Mouse (Mus musculus) intestine, postnatal 0 days (tissue): ENCODE results near the gene Metap1. TPM values are rescaled to one million over a fixed set of nuclear protein-coding genes. Genes with fewer than 3 reads are reported as not detected.
A peak's percentile ranks its signal among the peaks of the same experiment; 100 is the strongest.

Experiments
- ATAC-seq: fragments of 200-750 bp; cut with Nextera tagmentation; 2 replicates; pipeline ENCODE4 v1.8.0; 2017; ENCODE audit warnings: mild to moderate bottlenecking, moderate TSS enrichment, moderate library complexity
- H3K27ac ChIP-seq: fragments of 300-500 bp; sonication (generic); 2 replicates; pipeline ENCODE4 v1.5.1; 2014; ENCODE audit warnings: mild to moderate bottlenecking, low read depth, low read length, moderate library complexity
- H3K27me3 ChIP-seq: fragments of 300-500 bp; sonication (generic); replicated peaks from 2 replicates; pipeline ENCODE4 v1.6.1; 2014; ENCODE audit warnings: low read length, mixed read lengths; ENCODE audit not compliant: control insufficient read depth, insufficient read depth
- H3K36me3 ChIP-seq: fragments of 300-500 bp; sonication (generic); 2 replicates; pipeline ENCODE4 v1.6.1; 2014; ENCODE audit warnings: mild to moderate bottlenecking, moderate library complexity; ENCODE audit not compliant: control insufficient read depth, insufficient read depth
- H3K4me1 ChIP-seq: fragments of 300-500 bp; sonication (generic); replicated peaks from 2 replicates; pipeline ENCODE4 v1.6.1; 2014; ENCODE audit warnings: antibody characterized with exemption, low read length, mixed read lengths; ENCODE audit not compliant: control insufficient read depth, insufficient read depth
- H3K4me2 ChIP-seq: fragments of 300-500 bp; sonication (generic); replicated peaks from 2 replicates; pipeline ENCODE4 v1.6.1; 2014; ENCODE audit warnings: low read depth, mild to moderate bottlenecking, moderate library complexity
- H3K4me3 ChIP-seq: fragments of 300-500 bp; sonication (generic); 2 replicates; pipeline ENCODE4 v1.5.1; 2014; ENCODE audit warnings: low read depth, low read length
- H3K9ac ChIP-seq: fragments of 300-500 bp; sonication (generic); 2 replicates; pipeline ENCODE4 v1.6.1; 2014; ENCODE audit warnings: mild to moderate bottlenecking, low read depth, low read length
- H3K9me3 ChIP-seq: fragments of 300-500 bp; sonication (generic); 2 replicates; pipeline ENCODE4 v1.6.1; 2016; ENCODE audit warnings: mixed run types; ENCODE audit not compliant: control insufficient read depth
- CTCF ChIP-seq: sonication (generic); IDR thresholded peaks from 2 replicates; pipeline ENCODE4 v1.5.1; 2016; ENCODE audit warnings: low read depth, mild to moderate bottlenecking, control low read depth, antibody characterized with exemption, moderate library complexity
- WGBS: fragments of 180-500 bp; shearing (Covaris S2); extraction: QIAGEN DNeasy Blood & Tissue Kit; methylation state at CpG from one replicate; pipeline ENCODE4 v1.1.7; 2014; 5-methylcytosine and 5-hydroxymethylcytosine counted together
- polyA plus RNA-seq: library from polyadenylated mRNA; unstranded; fragments of >200 nt; fragmentation: Nextera tagmentation; extraction: Ambion mirVana; gene quantifications from 2 replicates; pipeline ENCODE4 v1.2.1, GENCODE M21; 2015

The Metap1 gene
- polyA plus RNA-seq, result 29.0 and 29.6 TPM in 2 replicates

DNA sequence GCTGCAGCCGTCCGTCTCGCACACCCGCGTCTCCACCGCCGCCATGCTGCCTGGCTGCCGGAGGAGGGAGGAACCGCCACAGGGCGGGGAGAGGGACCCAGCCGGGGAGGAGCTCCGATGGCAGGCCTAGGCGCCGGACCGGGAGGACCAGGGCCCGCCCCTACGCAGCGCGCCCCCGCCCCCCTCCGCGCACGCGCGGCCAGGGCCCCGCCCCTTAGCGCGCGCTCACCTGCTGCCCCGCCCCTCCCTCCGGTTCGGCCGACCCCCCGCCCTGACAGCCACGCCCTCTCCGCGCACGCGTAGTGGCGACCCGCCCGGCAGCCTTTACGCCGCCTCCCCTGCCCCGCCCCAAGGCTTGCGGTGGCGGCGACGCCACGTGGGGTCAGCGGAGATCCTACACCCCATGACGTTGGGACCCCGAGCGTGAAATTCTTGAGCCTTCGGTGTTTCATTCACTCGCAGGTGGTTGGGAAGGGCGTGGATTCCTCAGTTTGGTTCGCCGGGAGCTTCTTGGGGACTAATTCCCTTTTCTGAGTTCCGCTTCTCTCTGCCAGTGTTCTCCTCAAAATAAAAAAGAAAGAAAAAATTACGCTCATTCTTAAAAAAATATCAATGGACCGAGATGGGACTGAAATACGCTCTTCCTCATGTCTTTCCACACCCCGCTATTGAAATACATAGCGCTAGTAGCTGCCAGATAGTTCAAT is at the start of gene Metap1:
Gene Metap1 (minus strand): TSS at position 189 of the 707 bp plus-strand sequence.
- WGBS, result under 1% methylated on average over 34 of the region's 65 CpGs

DNA sequence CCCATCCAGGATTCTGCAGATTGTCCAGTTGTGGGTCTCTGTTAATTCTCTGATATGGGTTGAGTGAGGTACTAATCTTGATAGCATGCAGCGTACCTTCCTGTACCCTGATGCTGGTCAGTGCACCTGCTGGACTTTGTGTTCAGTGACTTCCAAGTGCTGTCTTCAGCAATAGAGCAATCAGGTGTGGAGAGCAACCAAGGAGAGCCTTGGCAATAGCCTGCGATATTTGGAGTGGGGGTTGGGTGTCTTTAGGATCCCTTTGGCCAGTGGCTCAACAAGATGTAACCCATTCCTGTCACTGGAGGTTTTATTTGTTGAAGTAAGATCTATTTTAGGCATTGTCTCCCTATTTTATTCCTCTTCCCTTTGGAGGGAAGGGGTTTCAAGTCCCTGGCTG is 46.7 kb upstream of the Metap1 start:
- no peaks in the 10 kb centered on the region for H3K36me3 ChIP-seq
- WGBS, result 69% methylated on average over 2 of the region's 2 CpGs

More for the DNA sequence above, at the start of gene Metap1:
- TF ChIP-seq CTCF, result peak; percentile 35; the same call in 1 of the 2 replicates
- 0 out of 2 replicates have a peak, but pooled peaks cover 5% of the 10 kb centered on the region for H3K36me3 ChIP-seq
- H3K4me2 ChIP-seq, result peak within 1 kb of the TSS; percentile 84
- peak within 1 kb of the TSS; percentile 86 for H3K9ac ChIP-seq
- no peaks in the 10 kb centered on the region for H3K27me3 ChIP-seq
- H3K9me3 ChIP-seq, result no peaks in the 10 kb centered on the region
- H3K4me3 ChIP-seq, result peak within 1 kb of the TSS; percentile 96
- no peaks in the 10 kb centered on the region for H3K4me1 ChIP-seq
- H3K27ac ChIP-seq, result peak within 1 kb of the TSS; percentile 73
- peak; percentile 99 for ATAC-seq

DNA sequence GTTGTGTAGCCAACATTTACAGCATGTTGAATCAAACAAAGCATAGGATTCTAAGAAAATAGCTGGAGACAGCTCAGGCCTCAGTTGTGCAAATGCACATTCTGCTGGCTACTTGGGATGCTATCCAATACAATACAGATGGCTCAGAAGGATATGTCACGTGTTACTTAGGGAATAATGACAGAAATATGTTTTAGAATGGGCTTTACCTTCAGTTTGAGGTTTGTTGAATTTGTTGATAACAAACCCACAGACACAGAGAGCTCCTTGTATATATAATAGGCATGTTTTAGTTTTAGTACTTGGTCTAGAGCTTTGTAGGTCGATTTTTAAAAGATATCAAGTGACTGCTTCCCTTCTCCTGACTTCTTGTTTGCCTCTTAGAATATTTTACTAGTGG is 43.4 kb upstream of the Metap1 start:
- Histone ChIP-seq H3K36me3 (no peaks in the 10 kb centered on the region), H3K4me1 (no peaks in the 10 kb centered on the region), H3K9me3 (no peaks in the 10 kb centered on the region), H3K27me3 (no peaks in the 10 kb centered on the region), H3K9ac (no peak overlapping the region), H3K27ac (no peak overlapping the region), H3K4me3 (no peak overlapping the region), H3K4me2 (no peak overlapping the region)
- ATAC-seq, result no peak
- WGBS, result 47% methylated on average over 2 of the region's 2 CpGs
- TF ChIP-seq CTCF, result no peak

More for the DNA sequence above, 46.7 kb upstream of the Metap1 start:
- Histone ChIP-seq H3K27ac (no peak overlapping the region), H3K4me3 (no peak overlapping the region), H3K9me3 (no peaks in the 10 kb centered on the region), H3K27me3 (no peaks in the 10 kb centered on the region), H3K9ac (no peak overlapping the region), H3K4me1 (no peaks in the 10 kb centered on the region), H3K4me2 (no peak overlapping the region)
- no peak for TF ChIP-seq CTCF
- no peak for ATAC-seq

DNA sequence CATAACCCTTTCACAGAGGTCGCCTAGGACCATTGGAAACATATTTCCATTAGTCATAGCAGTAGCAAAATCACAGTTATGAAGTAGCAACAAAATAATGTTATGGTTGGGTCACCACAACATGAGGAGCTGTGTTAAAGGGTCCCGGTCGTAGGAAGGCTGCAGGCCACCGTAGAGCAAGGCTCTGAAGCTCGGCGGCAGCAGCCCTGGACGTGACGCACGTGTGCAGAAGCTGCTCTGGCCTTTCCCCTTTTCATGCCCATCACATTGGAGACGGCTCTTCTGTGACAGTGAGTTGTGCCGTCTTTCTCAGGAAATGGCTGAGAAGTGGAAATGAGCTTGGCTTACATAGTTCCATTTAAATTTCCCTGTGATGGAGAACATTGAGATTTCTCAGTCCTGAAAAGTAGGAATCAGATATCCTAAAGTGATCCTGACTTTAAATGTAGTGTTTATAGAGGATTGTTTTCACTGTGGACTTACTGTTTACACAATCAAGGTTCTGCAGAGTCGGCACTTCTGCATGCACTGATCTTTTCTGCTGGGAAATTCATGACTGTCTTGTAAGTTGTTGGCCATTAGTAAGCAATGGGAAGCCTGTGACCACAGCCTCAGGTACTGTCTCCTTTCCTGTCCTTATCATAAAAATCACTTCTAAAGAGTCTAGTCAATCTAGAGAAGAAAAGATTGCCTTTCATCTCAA is 42.3 kb upstream of the Metap1 start:
- H3K4me3 ChIP-seq, result no peak overlapping the region
- H3K9ac ChIP-seq, result no peak overlapping the region
- no peak overlapping the region for H3K4me2 ChIP-seq
- 48% methylated on average over 12 of the region's 12 CpGs for WGBS
- TF ChIP-seq CTCF, result no peak
- H3K9me3 ChIP-seq, result no peaks in the 10 kb centered on the region
- ATAC-seq, result no peak
- no peak overlapping the region for H3K27ac ChIP-seq
- no peaks in the 10 kb centered on the region for H3K4me1 ChIP-seq
- H3K36me3 ChIP-seq, result no peaks in the 10 kb centered on the region
- H3K27me3 ChIP-seq, result no peaks in the 10 kb centered on the region

DNA sequence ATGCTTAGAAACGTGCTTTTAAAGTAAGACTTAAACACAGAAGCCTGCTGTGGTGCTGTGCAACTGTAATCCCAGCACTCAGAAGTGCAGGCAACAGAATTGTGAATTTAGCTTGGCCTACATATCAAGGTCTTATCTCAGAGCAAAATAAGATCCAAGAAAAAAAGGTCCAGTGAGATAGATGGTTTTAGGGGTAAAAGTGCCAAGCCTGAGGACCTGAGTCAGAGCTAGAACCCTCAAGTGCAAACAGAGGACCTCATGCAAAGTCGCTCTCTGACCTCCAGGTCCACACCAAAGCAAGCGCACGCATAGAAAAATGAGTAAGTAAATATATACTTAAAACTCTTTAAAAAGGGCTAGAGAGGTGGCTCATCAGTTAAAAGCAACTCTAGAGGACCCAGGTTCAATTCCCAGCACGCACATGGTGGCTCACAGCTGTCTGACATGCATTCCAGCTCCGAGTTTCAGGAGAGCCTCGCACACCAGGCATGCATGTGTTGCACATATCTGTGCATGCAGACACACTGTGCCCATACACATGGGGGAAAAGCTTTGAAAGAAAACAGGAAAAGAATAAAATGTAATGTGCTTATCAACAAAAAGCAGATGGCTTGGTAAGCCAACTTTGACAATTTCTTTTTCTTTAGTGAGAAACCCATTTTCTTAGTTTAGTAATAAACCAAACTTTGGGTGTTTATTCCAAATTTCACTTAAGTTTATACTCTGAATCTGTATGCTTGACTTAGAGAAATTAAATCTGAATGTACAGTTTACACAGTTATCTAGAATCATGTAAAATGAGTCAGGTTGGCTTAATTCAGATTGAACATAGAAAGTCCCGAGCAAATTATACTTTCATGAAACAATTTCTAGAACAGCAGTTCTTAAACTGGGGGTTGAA is 41.5 kb upstream of the Metap1 start:
- Histone ChIP-seq H3K27ac (no peak overlapping the region), H3K4me1 (no peaks in the 10 kb centered on the region), H3K36me3 (no peaks in the 10 kb centered on the region), H3K9ac (no peak overlapping the region), H3K4me3 (no peak overlapping the region), H3K9me3 (no peaks in the 10 kb centered on the region), H3K27me3 (no peaks in the 10 kb centered on the region), H3K4me2 (no peak overlapping the region)
- ATAC-seq, result no peak
- no peak for TF ChIP-seq CTCF
- 55% methylated on average over 8 of the region's 8 CpGs for WGBS

DNA sequence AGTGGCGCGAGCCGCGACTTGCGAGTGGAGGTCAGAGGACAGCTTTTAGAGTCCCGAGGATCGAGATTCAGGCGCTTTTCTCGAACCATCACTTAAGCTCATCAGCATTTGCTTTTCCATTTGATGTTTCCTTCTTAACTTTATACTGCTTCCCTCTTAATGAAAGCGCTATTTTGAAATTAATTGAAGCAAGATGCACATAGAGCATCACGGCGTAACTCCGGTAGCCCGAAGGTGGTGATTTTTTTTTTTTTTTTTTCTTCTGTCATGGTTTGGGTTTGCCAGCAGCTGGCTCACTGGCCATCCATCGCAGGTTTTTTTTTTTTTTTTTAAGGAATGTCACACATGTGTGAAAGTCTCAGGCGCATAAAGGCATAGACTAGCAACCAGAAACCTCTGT is 39.0 kb upstream of the Metap1 start:
- no peak for TF ChIP-seq CTCF
- H3K4me2 ChIP-seq, result peak overlapping the region; percentile 74
- peak overlapping the region; percentile 100 for H3K4me3 ChIP-seq
- no peaks in the 10 kb centered on the region for H3K4me1 ChIP-seq
- no peak overlapping the region for H3K27ac ChIP-seq
- no peaks in the 10 kb centered on the region for H3K9me3 ChIP-seq
- WGBS, result 3% methylated on average over 16 of the region's 16 CpGs
- H3K27me3 ChIP-seq, result no peaks in the 10 kb centered on the region
- no peaks in the 10 kb centered on the region for H3K36me3 ChIP-seq
- no peak for ATAC-seq
- peak overlapping the region; percentile 96 for H3K9ac ChIP-seq
